Mouse (Mus musculus): ENCODE data around the gene Myct1. TPM values are rescaled to one million over a fixed set of nuclear protein-coding genes. Genes with fewer than 3 reads are reported as not detected.

Gene Myct1
- polyA plus RNA-seq, 1 experiment from 2014 or later = 2.0 TPM

DNA sequence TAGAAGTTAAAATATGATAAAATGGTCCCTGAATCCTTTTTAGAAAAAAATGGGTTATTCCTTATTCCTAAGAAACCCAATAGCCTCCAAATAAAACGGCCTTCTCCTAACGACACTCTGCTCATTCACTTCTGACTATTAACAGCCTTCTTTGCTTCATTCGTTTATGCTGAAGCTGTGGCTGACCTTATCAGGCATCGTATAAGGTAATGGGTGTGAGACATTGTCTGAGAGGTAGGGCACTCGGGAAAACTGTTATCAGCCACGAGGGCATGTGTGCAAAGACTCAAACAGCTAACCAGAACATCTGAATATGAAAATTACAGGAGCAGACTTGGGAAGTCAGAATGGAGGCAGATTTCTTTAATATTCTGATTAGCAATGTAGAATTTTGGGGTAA lies 3.0 kb downstream of the Myct1 start:
- Histone ChIP-seq H3K4me3 (ENCODE audit: low read depth, low read length) (no peak overlapping the region), H3K27ac (ENCODE audit: low read depth, low read length) (no peak overlapping the region), H3K36me3 (ENCODE audit: control insufficient read depth, insufficient read depth, low read length) (no peaks in the 10 kb centered on the region), H3K4me2 (replicated peaks; ENCODE audit: low read depth, low read length) (no peak overlapping the region), H3K4me1 (replicated peaks; ENCODE audit: control insufficient read depth, insufficient read depth, low read length) (no peaks in the 10 kb centered on the region), H3K9me3 (ENCODE audit: control insufficient read depth, low read length) (no peaks in the 10 kb centered on the region), H3K27me3 (ENCODE audit: control insufficient read depth, insufficient read depth, low read length) (no peaks in the 10 kb centered on the region), H3K9ac (ENCODE audit: low read depth, low read length) (no peak overlapping the region)
- ATAC-seq (ENCODE audit: low FRiP score) = no peak
- WGBS = 79% methylated on average over 6 of the region's 6 CpGs
- no peak for DNase-seq (ENCODE audit: low spot score)

DNA sequence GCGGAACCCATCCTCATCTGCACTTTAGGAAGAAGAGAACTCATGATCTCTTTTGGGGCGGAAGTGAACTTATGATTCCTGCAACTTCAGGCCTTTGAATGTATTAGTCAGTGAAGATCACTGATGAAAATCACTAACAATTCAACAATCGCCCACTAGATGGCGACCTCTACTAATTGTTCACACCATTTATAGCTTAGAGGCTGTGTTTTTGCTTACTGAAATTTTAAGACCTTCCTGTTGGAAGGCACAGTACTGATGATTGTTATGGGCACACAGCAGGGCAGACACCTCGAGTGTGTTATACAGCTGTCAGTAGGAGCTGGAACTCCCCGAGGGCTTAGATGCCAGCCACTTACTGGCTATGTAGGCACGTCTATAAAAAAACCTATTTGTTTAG lies 6.5 kb downstream of the Myct1 start:
- 22% methylated on average over 7 of the region's 7 CpGs for WGBS

DNA sequence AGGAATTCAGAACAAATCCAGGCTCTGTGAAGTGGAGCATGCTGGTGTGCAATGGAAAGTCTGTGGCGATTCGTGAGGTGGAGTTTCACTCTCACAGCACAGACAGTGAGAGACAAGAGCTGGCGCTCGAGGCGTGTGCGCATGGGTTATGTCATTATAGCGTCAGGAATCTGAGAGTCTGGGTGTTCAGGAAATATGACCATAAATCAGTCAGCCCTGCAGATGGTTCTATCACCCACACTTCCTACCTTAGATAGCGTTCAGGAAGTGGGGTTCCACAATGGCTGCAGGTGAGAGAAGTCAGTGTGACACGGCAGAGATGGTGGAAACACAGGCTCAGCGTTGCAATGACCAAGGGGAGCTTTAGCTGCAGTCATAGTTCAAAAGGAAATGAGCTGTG lies 9.9 kb downstream of the Myct1 start:
- Histone ChIP-seq H3K27me3 (ENCODE audit: control insufficient read depth, insufficient read depth, low read length) (no peaks in the 10 kb centered on the region), H3K4me1 (replicated peaks; ENCODE audit: control insufficient read depth, insufficient read depth, low read length) (no peaks in the 10 kb centered on the region), H3K4me3 (ENCODE audit: low read depth, low read length) (no peak overlapping the region), H3K4me2 (replicated peaks; ENCODE audit: low read depth, low read length) (no peak overlapping the region), H3K36me3 (ENCODE audit: control insufficient read depth, insufficient read depth, low read length) (no peaks in the 10 kb centered on the region), H3K27ac (ENCODE audit: low read depth, low read length) (no peak overlapping the region), H3K9me3 (ENCODE audit: control insufficient read depth, low read length) (no peaks in the 10 kb centered on the region), H3K9ac (ENCODE audit: low read depth, low read length) (no peak overlapping the region)
- DNase-seq (ENCODE audit: low spot score) = no peak
- WGBS = 92% methylated on average over 10 of the region's 10 CpGs
- ATAC-seq (ENCODE audit: low FRiP score) = no peak

More for the DNA sequence above, 6.5 kb downstream of the Myct1 start:
- peak; percentile 85 for DNase-seq (ENCODE audit: low spot score)
- Histone ChIP-seq H3K4me1 (replicated peaks; ENCODE audit: control insufficient read depth, insufficient read depth, low read length) (no peaks in the 10 kb centered on the region), H3K27ac (ENCODE audit: low read depth, low read length) (no peak overlapping the region), H3K9me3 (ENCODE audit: control insufficient read depth, low read length) (no peaks in the 10 kb centered on the region), H3K36me3 (ENCODE audit: control insufficient read depth, insufficient read depth, low read length) (no peaks in the 10 kb centered on the region), H3K27me3 (ENCODE audit: control insufficient read depth, insufficient read depth, low read length) (no peaks in the 10 kb centered on the region), H3K4me3 (ENCODE audit: low read depth, low read length) (no peak overlapping the region), H3K9ac (ENCODE audit: low read depth, low read length) (no peak overlapping the region), H3K4me2 (replicated peaks; ENCODE audit: low read depth, low read length) (no peak overlapping the region)
- ATAC-seq (ENCODE audit: low FRiP score) = peak; percentile 66

DNA sequence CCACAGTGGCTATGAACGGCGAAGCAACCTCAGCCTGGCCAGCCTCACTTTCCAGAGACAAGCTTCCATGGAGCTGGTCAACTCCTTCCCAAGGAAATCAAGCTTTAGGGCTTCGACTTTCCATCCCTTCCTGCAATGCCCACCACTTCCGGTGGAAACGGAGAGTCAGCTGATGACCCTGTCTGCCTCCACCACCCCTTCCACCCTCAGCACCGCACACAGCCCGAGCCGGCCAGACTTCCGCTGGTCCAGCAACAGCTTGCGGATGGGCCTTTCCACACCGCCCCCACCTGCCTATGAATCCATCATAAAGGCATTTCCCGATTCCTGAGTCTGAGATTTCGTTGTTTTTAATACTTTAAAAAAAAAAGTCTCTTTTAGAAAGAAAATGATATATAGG lies 10.8 kb downstream of the Myct1 start:
- Histone ChIP-seq H3K9me3 (ENCODE audit: control insufficient read depth, low read length) (no peaks in the 10 kb centered on the region), H3K27ac (ENCODE audit: low read depth, low read length) (no peak overlapping the region), H3K4me3 (ENCODE audit: low read depth, low read length) (no peak overlapping the region), H3K36me3 (ENCODE audit: control insufficient read depth, insufficient read depth, low read length) (no peaks in the 10 kb centered on the region), H3K9ac (ENCODE audit: low read depth, low read length) (no peak overlapping the region), H3K4me1 (replicated peaks; ENCODE audit: control insufficient read depth, insufficient read depth, low read length) (no peaks in the 10 kb centered on the region), H3K27me3 (ENCODE audit: control insufficient read depth, insufficient read depth, low read length) (no peaks in the 10 kb centered on the region), H3K4me2 (replicated peaks; ENCODE audit: low read depth, low read length) (no peak overlapping the region)
- 92% methylated on average over 13 of the region's 13 CpGs for WGBS
- DNase-seq (ENCODE audit: low spot score) = no peak
- no peak for ATAC-seq (ENCODE audit: low FRiP score)

DNA sequence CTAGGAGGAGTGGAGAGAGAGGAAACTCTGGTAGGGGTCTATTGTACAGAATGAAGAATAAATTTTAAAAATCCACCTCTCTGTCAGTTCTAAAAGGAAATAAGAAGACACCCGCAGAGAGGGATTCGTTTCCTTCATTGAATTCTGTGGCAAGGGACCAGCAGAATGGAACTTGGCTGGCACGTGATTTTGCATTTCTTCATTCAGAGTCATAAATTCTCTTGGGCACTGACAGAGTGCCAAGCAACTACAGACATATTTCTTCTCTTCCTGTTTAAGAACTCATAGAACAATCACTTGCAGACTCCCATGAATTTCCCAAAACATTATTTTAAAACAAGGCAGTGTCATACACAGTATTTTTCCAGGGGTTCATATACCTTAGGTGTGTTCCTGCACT lies 15.3 kb downstream of the Myct1 start:
- Histone ChIP-seq H3K4me2 (replicated peaks; ENCODE audit: low read depth, low read length) (no peak overlapping the region), H3K9ac (ENCODE audit: low read depth, low read length) (no peak overlapping the region), H3K4me1 (replicated peaks; ENCODE audit: control insufficient read depth, insufficient read depth, low read length) (no peaks in the 10 kb centered on the region), H3K9me3 (ENCODE audit: control insufficient read depth, low read length) (no peaks in the 10 kb centered on the region), H3K27ac (ENCODE audit: low read depth, low read length) (no peak overlapping the region), H3K4me3 (ENCODE audit: low read depth, low read length) (no peak overlapping the region), H3K36me3 (ENCODE audit: control insufficient read depth, insufficient read depth, low read length) (no peaks in the 10 kb centered on the region), H3K27me3 (ENCODE audit: control insufficient read depth, insufficient read depth, low read length) (no peaks in the 10 kb centered on the region)
- WGBS = 85% methylated on average over 3 of the region's 3 CpGs
- no peak for ATAC-seq (ENCODE audit: low FRiP score)
- DNase-seq (ENCODE audit: low spot score) = no peak

DNA sequence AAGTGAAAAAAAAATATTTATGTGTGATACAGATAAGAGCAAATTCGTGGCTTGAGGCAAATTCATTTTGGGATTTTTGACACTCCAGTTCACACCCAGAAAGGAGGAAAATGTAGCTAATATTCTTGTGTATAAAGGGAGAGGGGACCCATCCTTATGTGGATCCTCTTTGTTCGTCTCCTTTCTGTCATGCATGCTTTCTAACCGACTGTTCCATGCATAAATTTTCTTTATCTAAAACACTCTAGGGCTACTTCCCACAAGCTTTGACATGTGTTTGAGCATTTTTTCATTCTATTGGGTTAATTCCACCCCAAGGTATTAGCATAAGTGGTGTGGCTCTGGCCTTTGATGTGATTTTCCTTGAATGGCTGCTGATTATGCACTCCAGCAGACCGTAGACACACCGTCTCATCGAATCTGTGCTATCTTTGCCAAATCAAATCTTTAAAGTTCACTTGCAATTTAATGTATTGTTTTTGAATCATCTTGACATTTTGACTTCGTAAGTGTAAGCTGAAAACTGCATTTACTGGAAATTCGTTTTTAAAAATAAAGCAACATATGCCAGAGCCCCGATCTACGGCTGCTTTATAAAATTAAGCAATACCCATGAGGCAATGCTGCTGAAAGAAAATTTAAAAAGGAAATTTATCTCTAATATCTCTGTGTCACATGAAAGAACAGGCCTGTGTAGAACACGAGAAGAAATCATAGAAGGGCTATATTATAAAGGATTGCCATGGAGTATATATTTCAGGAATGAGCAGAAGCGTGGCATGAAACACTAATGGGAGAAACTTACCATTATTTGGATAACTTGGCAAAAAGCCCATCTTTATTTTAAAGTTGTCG lies 21.8 kb downstream of the Myct1 start:
- Histone ChIP-seq H3K9ac (ENCODE audit: low read depth, low read length) (no peak overlapping the region), H3K4me1 (replicated peaks; ENCODE audit: control insufficient read depth, insufficient read depth, low read length) (no peaks in the 10 kb centered on the region), H3K4me2 (replicated peaks; ENCODE audit: low read depth, low read length) (no peak overlapping the region), H3K36me3 (ENCODE audit: control insufficient read depth, insufficient read depth, low read length) (no peaks in the 10 kb centered on the region), H3K4me3 (ENCODE audit: low read depth, low read length) (no peak overlapping the region), H3K27ac (ENCODE audit: low read depth, low read length) (no peak overlapping the region), H3K9me3 (ENCODE audit: control insufficient read depth, low read length) (no peaks in the 10 kb centered on the region), H3K27me3 (ENCODE audit: control insufficient read depth, insufficient read depth, low read length) (no peaks in the 10 kb centered on the region)
- ATAC-seq (ENCODE audit: low FRiP score) (peak; percentile 56; the same call in 1 of the 2 replicates), DNase-seq (ENCODE audit: low spot score) (no peak)
- WGBS = 79% methylated on average over 13 of the region's 13 CpGs

DNA sequence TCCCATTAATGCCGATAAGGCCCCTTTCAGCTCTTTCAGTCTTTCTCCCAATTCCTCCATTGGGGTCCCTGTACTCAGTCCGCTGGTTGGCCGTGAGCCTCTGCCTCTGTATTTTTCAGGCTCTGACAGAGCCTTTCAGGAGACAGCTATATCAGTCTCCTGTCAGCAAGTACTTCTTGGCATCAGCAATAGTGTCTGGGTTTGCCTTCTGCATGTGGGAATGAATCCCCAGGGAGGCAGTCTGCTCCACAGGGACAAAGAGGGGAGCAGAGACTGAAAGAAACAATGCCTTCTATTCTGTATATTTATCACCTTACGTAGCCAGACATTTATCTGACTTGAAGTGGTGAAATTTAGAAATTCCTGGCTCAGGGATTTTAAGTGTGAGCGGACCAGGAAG lies 32.7 kb downstream of the Myct1 start:
- DNase-seq (ENCODE audit: low spot score) (no peak), ATAC-seq (ENCODE audit: low FRiP score) (no peak)
- Histone ChIP-seq H3K4me1 (replicated peaks; ENCODE audit: control insufficient read depth, insufficient read depth, low read length) (no peaks in the 10 kb centered on the region), H3K4me3 (ENCODE audit: low read depth, low read length) (no peak overlapping the region), H3K4me2 (replicated peaks; ENCODE audit: low read depth, low read length) (no peak overlapping the region), H3K9me3 (ENCODE audit: control insufficient read depth, low read length) (no peaks in the 10 kb centered on the region), H3K27ac (ENCODE audit: low read depth, low read length) (no peak overlapping the region), H3K27me3 (ENCODE audit: control insufficient read depth, insufficient read depth, low read length) (no peaks in the 10 kb centered on the region), H3K36me3 (ENCODE audit: control insufficient read depth, insufficient read depth, low read length) (no peaks in the 10 kb centered on the region), H3K9ac (ENCODE audit: low read depth, low read length) (no peak overlapping the region)
- WGBS = 81% methylated on average over 5 of the region's 5 CpGs

DNA sequence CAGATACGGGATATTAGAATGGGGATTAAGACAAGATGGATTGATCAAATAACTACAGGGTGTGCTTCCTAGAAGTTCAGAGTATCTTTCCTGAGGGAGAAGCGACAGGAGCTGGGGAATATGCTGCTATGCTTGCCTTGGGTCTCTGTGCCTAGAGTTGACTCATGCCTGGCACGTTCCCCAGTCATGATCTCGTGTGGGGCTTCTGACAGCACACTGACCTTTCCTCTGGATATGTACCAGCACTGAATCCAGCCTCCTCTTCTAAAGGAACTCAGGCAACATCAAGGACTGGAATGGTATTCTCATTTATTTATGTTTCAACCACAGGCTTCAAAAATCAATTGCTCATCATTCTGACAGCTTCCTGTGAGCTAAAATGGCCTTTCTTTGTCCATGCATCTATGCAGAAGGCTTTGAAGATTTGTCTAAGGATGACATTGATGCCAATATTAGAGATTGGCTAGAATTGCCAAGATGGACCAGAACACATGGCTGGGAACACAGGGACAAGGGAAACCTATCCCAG lies 40.2 kb downstream of the Myct1 start:
- no peak overlapping the region for H3K9ac ChIP-seq (ENCODE audit: low read depth, low read length)
- DNase-seq (ENCODE audit: low spot score) = no peak
- H3K27ac ChIP-seq (ENCODE audit: low read depth, low read length) = no peak overlapping the region
- H3K36me3 ChIP-seq (ENCODE audit: control insufficient read depth, insufficient read depth, low read length) = no peaks in the 10 kb centered on the region
- WGBS = 77% methylated on average over 4 of the region's 4 CpGs
- ATAC-seq (ENCODE audit: low FRiP score) = no peak
- H3K4me2 ChIP-seq (replicated peaks; ENCODE audit: low read depth, low read length) = no peak overlapping the region
- H3K27me3 ChIP-seq (ENCODE audit: control insufficient read depth, insufficient read depth, low read length) = no peaks in the 10 kb centered on the region
- no peaks in the 10 kb centered on the region for H3K9me3 ChIP-seq (ENCODE audit: control insufficient read depth, low read length)
- no peak overlapping the region for H3K4me3 ChIP-seq (ENCODE audit: low read depth, low read length)
- no peaks in the 10 kb centered on the region for H3K4me1 ChIP-seq (replicated peaks; ENCODE audit: control insufficient read depth, insufficient read depth, low read length)

DNA sequence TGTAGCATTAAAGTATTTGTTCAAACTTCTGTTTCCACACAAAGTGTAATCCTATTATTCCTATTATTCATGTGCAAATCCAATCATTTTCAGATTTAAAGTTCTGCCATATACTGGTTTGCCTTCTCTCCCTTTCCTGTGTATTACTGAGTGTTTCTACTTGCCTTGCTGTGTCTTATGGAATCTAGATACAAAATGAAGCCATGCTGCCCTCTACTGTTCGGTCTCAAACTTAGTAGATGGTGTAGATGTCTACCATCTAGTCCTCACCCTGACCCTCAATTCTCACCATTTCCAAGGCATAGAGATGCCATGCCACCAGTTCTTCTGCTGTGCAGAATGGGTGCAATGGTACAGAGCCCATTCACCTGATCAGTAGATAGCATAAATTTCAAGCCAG lies 40.8 kb downstream of the Myct1 start:
- 45% methylated on average over 1 of the region's 1 CpGs for WGBS
- Histone ChIP-seq H3K4me2 (replicated peaks; ENCODE audit: low read depth, low read length) (no peak overlapping the region), H3K4me3 (ENCODE audit: low read depth, low read length) (no peak overlapping the region), H3K27me3 (ENCODE audit: control insufficient read depth, insufficient read depth, low read length) (no peaks in the 10 kb centered on the region), H3K4me1 (replicated peaks; ENCODE audit: control insufficient read depth, insufficient read depth, low read length) (no peaks in the 10 kb centered on the region), H3K9ac (ENCODE audit: low read depth, low read length) (no peak overlapping the region), H3K9me3 (ENCODE audit: control insufficient read depth, low read length) (no peaks in the 10 kb centered on the region), H3K27ac (ENCODE audit: low read depth, low read length) (no peak overlapping the region), H3K36me3 (ENCODE audit: control insufficient read depth, insufficient read depth, low read length) (no peaks in the 10 kb centered on the region)
- DNase-seq (ENCODE audit: low spot score) = peak; percentile 9
- ATAC-seq (ENCODE audit: low FRiP score) = 0 out of 2 replicates have a peak, but pooled peaks have one; percentile 22
